Mouse (Mus musculus) kidney, adult 2 months (tissue): ENCODE results near the gene Pigb.

ENCODE experiments used
- CTCF ChIP-seq: fragments of 200-500 bp; conservative IDR thresholded peaks from 2 replicates; pipeline ENCODE4 v1.5.1; 2011; ENCODE audit warnings: low read depth, mild to moderate bottlenecking, control low read depth, low read length, moderate library complexity, mixed read lengths; ENCODE audit not compliant: insufficient read depth, insufficient read length
- POLR2A ChIP-seq: fragments of 200-500 bp; IDR thresholded peaks from one replicate; pipeline ENCODE4 v1.6.1; 2011; ENCODE audit warnings: low read depth, low read length, control low read depth

DNA sequence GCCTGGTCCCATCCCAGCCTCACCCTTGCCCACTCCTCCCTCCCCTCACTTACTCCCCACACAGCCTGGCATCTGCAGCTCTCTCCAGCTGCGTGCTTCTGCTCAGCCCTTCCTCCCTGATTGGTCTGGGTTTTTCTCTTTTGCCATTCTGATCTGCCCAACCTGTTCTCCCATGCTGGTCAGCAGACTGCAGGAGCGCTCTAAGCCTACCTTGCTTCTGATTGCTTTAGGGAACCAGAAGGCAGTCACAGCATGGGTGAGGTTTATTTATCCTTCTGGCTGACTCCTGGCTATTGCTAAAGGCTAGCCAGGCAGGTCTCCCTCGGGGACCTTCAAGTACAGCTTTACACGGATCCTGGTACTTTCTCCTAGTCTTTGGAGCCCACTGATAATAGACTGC lies 8.8 kb downstream of the Pigb start:
- no peak for TF ChIP-seq CTCF
- TF ChIP-seq POLR2A, result no peak
